Mouse (Mus musculus): ENCODE data around the gene Klk9. TPM values are rescaled to one million over a fixed set of nuclear protein-coding genes. Genes with fewer than 3 reads are reported as not detected.

Klk9 gene
- total RNA-seq (2021) (not detected), polyA plus RNA-seq (2012; rRNA removed) (not detected in 2 replicates)
- long read RNA-seq, result 0 reads

DNA sequence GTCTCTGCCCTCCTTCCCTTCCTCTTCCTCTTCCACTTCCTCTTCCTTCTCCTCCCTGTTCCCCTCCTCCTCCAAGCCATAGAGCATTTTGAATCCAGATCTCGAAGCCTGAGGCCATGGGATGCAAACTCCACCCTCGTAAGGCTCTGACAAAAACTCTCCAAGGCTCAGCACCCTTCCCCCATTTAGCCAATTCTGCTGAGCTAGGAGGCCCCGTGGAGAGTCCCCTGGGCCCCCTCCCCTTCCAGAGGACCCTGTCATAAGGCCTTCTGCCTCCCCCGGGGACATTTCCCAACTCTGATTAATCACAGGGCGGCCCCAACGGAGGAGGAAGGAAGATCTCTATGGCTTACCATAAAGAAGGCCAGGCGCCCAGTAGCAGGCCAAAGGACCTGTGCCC is at the start of gene Klk9:
Gene Klk9 (plus strand): TSS at position 301 of the 400 bp plus-strand sequence.
- no peak for DNase-seq

DNA sequence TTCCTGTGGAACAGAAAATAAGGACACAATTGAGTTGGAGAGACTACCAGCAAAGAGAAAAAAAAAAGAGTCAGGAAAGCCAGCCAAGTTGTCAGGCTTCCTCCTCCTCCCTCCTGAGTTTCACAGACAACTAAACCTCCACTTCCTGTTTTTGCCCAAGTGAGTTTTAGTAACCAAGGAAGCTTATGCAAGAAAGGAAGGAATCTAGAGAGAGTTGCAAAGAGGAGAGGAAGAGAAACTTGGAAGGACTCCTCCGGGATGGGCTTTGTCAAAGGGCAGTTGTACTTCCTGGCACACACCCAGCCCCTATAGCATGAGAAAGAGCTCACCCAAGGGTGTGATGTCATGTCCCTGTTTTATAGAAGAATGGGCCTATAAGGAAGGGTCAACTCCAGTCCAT is 43.9 kb upstream of the Klk9 start:
- DNase-seq, result peak; percentile 14

DNA sequence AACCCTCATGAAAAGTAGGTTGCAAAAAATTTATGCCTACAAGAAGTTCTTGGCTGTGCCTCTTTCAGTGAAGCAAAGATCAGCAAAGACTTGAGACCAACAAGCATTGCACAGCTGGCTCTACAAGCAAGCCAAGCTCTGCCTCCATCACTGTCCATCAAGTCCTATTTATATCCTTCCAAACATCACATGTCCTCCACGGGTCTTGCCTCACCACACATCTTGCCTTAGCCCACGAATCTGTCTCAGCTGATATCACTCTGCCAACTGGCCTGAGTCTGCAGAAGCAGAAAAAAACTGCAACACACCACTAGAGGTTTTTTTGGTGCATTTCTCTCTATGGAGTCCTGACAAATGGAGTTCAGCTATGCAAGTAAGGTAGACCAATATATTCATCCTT is 38.9 kb upstream of the Klk9 start:
- no peak for DNase-seq

DNA sequence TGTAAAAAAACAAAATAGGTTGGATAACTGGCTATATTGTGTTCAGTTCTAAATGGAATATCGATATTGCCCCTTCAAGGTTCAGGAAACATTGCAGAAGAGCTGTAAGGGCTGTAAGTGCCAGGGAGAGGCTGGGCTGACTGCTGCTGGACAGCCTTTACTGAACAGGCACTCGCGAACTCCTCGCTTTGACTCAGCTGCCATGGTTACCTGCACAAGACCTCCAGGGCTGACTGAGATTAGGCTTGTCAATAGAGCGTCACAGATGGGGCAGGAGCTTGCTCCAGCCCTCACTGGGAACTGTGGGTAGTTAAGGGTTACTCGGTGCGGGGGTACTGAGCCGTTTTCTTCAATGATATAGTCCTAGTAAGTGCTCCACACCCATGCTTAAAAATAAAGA is 25.2 kb upstream of the Klk9 start:
- DNase-seq, result no peak

DNA sequence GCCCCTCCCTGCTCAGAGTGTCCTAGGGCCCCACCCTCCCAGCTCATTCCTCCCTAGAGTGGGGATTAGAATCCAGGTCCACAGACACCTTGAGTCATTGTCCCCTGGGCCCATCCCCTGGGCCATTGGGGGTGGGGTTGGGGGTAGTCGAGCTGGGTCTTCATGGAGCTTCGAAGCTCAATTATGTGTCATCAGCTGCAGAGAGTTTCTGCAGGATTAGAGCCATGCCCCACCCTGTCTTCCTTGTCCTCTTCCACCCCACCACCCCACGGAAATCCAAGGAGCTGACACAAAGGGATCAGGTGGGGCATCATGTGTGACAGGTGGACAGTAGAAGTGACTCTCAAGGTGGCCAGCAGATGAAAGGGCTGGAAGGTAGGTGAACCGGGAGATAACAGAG is 23.1 kb upstream of the Klk9 start, which contains the start of gene Klk12:
Gene Klk12 (plus strand): TSS at position 301 of the 400 bp plus-strand sequence.
- DNase-seq, result no peak

DNA sequence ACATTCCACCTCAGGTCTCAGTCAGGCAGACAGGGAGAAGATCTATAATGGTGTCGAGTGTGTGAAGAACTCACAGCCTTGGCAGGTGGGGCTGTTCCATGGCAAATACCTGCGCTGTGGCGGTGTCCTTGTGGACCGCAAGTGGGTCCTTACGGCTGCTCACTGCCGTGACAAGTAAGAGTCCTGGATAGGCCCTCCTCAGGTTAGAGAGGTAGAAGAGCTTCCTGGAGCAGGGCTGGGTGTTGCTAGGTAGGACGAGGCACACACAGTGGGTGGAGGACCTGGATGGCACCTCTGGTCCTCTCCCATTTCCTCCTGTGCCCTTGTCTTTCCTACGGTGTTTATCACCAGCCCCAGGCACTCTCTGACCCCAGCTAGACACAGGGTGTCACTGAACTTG is 22.1 kb upstream of the Klk9 start:
- DNase-seq, result no peak

DNA sequence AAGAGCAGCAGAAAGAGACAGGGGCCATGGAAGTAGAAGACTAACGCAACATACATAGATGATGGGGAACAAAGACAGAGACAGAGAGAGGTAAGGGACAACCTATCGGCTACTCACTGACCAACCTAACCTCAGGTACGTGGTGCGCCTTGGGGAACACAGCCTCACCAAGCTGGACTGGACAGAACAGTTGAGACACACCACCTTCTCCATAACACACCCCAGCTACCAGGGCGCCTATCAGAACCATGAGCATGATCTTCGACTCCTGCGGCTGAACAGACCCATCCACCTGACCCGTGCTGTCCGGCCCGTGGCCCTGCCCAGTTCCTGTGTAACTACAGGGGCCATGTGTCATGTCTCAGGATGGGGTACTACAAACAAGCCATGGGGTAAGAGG is 21.0 kb upstream of the Klk9 start:
- no peak for DNase-seq

DNA sequence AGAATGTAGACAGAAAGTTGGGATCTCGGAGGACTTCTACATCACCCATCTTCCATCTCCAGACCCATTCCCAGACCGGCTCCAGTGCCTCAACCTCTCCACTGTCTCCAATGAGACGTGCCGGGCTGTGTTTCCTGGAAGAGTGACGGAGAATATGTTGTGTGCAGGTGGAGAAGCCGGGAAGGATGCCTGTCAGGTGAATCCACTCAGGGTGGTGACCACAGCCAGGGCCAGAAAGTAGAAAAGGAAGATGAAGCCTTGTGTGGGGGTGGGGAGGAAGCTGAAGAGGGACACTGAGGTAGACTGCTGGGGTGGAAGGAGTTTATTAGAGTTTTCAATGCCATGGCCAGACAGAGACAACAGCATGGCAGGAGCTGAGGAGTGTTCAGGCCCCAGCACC is 19.8 kb upstream of the Klk9 start:
- DNase-seq, result no peak

DNA sequence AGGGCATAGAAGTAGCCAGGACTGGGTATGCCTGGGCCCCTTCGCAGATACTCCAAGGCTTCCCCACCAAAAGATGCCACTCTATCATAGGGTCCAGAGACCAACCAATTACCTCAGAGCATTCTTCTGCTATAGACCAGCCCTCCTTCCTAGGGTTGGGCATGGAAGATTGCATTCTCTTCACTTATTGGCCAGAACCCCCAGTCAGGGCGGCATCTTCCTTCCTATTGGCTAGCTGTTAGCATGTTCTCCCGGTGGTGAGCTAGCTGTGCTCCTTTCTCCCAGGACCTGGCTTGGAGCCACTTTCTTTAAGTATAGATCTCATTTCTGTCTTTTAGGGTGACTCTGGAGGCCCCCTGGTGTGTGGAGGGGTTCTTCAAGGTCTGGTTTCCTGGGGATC is 18.8 kb upstream of the Klk9 start:
- DNase-seq, result no peak

DNA sequence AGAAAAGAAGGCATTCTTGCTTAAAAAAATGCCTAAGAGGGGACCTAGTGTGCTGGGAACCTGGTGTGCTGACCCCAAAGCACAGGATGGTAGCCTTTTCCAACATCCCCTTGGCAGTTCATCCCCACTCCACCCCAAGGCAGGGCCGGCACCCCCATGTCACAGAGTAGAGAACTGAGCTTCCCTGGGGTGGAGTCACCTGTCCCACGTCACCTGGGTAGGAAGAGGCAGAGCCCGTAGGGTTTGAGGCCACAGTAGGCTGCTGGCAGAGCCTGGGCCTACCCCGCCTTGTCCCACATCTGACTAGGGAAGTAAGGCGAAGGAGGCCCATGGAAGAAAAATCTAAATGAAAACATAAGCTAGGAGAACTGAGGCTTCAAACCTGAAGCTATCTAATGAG is 17.3 kb upstream of the Klk9 start, which contains the start of gene Klk11:
Gene Klk11 (plus strand): TSS at position 241 of the 400 bp plus-strand sequence.
- DNase-seq, result no peak

DNA sequence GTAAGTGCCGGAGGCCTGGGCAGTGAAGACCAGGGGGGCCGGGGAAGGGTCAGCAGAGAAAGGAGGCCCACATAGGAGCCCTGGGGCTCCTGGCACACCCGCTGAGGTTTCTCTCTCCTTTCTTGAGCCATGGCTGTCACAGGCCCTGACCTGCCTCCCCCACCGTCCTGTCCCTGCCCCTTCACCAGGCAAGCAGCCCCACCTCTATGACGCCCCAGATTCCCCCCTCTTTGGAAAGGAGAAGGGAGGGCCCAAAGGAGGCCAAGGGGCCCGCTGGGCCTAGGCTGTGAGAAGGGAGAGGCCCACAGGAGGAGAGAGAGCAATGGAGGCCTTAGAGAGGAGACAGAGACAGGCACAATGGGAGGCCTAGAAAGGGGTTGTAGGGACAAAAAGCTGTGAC is 16.9 kb upstream of the Klk9 start:
- no peak for DNase-seq

DNA sequence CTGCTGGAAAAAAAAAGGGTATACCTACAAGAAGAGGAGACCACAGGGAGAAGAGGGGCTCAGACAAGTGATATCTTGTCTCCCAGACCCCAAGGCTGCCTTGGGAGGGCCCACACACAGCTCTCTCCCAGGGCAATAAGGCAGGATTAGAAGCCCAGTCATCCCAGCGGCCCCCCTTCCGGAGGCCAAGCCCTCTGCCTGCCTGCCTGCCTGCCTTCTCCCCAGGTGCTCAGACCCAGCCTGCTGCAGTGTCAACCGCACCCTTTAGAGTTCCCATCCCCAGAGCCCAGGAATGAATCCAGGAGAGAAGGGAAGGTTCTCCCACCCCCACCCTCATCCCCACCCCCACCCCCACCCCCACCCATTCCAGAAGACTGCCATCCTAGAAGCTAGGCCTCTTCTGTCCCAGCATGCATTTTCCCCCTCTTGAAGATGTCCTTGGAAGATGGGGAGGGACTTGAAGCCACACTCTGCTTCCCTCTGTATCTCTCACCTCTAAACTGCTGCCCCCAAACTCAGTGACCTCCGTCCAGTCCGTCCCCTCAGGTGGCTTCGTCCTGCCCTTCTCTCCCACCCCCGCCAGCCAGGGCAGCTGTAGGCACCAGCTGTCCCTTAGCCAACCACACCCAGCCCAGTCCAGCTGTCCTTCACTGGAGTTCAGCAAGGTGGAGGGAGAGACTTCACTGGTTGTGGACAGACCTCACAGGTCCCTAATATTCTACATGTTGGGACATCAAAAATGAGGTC is 16.2 kb upstream of the Klk9 start:
- no peak for DNase-seq

DNA sequence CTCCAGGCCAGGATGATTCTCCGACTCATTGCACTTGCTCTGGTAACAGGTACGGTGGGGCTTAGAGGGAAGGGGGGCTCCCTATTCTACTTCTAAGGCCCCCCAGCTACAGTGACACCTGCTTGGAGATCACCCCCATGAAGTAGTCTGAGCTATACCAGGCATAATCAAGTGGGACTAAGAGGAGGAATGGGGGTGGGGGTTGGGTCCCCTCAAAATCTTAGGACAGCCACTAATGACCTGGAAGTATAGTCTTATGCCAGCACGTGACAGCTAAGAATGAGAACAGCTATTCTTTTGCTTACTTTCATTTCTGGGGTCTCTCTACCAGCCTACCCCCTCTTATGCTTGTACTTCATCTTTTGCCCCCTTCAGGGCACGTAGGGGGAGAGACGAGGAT is 15.2 kb upstream of the Klk9 start:
- no peak for DNase-seq

DNA sequence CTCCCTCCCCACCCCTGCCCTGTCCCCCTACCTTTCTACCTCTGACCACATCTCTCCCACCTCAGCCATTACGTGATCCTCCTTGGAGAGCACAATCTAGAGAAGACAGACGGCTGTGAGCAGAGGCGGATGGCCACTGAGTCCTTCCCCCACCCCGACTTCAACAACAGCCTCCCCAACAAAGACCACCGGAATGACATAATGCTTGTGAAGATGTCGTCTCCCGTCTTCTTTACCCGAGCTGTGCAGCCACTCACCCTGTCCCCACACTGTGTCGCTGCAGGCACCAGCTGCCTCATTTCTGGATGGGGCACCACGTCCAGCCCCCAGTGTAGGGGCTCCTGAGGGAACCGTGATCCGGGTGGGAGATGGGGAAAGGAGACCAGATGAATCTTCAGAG is 14.3 kb upstream of the Klk9 start:
- DNase-seq, result no peak

DNA sequence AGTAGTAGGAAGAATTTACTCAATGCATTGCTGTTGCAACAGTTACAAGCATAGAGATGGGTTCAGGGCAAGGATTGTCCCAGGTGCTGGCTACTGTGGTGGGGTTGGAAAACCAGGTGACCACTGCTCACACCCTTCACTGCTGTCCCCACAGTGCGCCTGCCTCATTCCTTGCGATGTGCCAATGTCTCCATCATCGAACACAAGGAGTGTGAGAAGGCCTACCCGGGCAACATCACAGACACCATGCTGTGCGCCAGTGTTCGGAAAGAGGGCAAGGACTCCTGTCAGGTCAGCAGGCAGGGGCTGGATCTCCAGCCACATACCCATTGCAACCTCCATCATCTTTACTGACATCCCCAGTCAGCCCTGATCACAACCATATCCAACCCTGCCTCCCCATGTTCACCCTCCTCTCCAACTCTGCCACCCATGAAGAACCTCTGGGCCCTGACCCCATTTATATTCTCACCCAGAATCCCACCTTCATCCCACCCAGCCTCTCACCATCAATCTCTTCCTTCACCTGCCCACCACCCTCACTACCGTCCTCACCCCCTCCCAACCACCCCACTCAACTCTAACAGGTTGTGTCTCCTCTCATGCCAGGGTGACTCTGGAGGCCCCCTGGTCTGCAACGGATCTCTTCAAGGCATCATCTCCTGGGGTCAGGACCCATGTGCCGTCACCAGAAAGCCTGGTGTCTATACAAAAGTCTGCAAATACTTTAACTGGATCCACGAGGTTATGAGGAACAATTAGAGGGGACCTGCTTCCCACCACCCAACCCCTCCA is 13.3 kb upstream of the Klk9 start:
- no peak for DNase-seq

DNA sequence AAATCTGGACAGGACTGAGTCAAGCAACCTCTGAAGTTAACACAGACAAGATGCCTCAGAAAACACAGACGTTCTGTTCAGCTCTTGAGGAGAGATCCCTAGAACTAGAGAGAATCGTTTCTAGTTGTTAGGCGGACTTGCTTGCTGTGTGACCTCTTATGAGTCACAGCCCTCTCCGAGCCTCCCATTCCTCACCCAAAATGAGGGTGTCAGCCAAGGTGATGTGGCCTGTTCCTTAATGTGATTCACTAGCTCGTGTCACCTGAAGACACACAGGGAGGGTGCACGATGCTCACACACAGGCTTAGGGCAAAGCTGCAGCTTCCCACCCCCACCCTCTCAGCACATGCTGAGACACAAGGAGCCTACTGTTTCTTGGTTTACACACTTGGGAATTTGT is 11.4 kb upstream of the Klk9 start:
- no peak for DNase-seq

DNA sequence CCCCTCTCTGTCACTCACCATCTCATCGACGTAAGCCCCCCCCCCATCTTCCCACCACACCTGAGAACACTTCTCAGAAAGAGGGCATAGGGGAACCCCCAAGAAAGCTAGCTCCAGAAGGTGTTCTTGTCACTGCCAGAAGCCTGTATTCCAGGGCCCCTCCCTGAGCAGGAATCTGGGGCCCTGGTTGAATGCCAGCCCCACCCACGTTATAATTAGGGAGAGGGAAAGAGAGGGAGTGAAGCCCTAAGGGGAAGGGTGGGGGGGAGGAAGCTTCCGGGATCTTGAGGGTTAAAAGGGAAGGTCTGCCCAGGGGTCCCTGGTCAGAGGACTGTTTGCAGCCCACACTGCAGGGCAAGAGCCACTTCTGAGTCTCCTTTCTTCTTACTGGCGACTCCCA is 10.9 kb upstream of the Klk9 start, which contains the start of gene Klk10:
Gene Klk10 (plus strand): TSS at position 290 of the 400 bp plus-strand sequence.
- no peak for DNase-seq

DNA sequence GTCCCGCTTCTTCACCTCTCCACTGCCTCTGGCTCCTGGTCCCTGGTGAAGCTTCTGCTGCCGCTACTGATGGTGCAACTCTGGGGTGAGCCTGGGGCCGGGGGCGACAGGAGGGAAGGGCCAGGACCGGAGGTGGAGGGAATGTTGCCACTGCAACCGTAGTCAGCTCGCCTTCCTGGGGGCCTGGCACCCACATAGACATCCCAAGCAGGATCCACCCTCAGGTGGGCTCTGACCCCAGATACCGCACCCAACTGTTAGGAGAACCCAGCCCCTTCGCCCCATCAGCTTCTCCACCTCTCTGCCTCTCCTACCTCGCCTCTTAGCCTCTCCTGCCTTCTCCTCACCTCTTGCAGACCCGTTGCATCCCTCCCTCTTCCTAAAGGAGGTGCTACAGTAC is 10.2 kb upstream of the Klk9 start:
- DNase-seq, result no peak

DNA sequence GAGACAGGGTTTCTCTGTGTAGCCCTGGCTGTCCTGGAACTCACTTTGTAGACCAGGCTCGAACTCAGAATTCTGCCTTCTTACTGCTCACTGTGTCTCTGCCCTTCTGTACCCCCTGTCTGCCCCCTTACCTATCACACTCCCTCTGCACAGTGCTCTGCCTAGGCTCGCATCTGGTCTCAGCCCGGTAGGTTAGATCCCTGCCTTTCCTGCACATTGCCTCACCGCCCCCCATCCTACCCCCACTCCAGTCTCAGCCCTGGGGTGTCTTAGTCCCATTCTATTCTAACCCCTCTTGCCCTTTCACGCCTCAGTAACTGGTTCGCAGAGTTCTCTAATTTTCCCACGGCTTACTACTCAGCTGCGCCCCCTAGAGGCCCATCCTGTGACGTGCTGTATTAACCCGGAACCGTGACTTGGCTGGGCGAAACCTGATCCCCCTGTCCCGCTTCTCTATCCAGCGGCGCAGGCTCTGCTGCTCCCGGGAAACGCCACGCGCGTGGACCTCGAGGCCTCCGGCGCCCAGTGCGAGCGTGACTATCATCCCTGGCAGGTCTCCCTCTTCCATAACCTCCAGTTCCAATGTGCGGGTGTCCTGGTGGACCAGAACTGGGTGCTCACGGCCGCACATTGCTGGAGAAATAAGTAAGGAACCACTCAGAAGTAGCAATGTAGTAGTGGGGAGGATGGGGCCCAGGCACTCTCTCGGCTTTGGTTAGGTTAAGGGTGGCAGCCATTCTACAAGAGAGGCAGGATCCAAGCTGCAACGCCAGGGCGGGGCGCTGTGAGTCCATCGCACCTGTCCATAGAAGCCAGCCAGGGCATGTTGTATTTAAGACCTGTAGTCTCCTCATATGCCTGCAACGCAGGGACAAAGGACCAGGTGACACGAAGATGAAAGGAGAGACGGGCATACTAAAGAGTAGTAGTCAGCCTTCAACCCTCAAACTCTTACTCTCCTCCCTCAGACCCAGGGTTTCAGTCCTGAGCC is 9.1 kb upstream of the Klk9 start:
- peak; percentile 65 for DNase-seq

DNA sequence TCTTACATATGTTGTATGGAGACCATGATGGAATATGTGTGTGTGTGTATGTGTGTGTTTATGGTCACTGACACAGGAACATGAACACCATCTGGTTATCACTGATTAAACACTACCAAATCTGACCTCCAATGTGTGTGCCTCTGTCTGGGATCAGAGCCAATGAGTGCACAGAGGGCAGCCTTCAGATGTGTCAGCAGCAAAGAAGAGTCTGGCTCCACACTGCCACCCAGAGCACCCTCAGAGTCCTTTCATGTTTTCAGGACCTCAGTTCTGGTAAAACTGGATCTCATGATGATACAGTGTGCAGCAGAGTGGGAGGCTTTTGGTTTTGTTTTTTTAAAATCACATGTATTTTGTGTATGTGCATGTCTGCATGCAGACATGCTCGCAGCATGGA is 6.4 kb upstream of the Klk9 start:
- DNase-seq, result peak; percentile 61

DNA sequence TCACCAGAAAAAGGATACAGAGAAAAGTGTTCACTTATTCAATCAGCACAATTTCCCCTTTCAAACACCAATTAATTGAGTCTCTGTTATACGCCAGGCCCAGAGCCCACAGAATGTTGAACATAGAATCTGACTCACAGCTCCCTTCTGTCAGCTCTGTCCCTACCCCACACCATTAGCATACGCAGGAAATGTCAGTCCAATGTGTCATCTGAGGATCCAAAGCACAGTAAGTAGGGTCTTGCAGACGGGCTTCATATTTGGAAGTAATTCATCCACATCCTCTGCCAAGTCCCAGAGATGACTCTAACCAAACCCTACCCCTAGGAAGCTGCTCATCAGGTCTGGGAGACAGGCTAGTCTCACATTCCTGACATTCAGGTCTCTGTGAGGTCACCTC is 3.6 kb upstream of the Klk9 start:
- DNase-seq, result no peak

DNA sequence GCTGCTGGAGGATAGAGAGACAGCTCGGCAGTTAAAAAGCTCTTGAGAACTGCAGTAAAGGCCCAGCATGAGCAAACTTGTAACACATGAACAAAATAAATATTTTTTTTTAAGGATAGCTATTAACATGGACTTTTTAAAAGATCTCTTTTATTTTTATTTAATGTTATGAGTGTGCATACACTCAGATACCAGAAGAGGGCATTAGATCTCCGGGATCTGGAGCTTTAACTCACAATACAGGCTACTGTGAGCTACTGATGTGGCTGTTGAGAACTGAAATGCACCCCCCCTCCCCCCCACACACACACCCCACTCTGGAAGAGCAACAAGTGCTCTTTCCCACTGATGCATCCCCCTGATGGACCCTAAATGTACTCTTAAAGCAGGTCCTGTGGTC is 2.4 kb upstream of the Klk9 start:
- DNase-seq, result no peak
